Mouse (Mus musculus) kidney, embryonic 16.5 days (tissue): ENCODE data around the gene Cacna1s. TPM values are rescaled to one million over a fixed set of nuclear protein-coding genes. Genes with fewer than 3 reads are reported as not detected.
A peak's percentile ranks its signal among the peaks of the same experiment; 100 is the strongest.

ENCODE experiments used
- ATAC-seq: fragments of 200-750 bp; cut with Nextera tagmentation; 2 replicates; pipeline ENCODE4 v1.8.0; 2017; ENCODE audit warnings: moderate TSS enrichment; ENCODE audit not compliant: low FRiP score, low TSS enrichment
- H3K27ac ChIP-seq: fragments of 300-500 bp; sonication (generic); 2 replicates; pipeline ENCODE4 v1.5.1; 2014; ENCODE audit warnings: low read length
- H3K27me3 ChIP-seq: fragments of 300-500 bp; sonication (generic); 2 replicates; pipeline ENCODE4 v1.6.1; 2014; ENCODE audit warnings: low read length, control low read depth, mixed read lengths; ENCODE audit not compliant: insufficient read depth
- H3K36me3 ChIP-seq: fragments of 300-500 bp; sonication (generic); 2 replicates; pipeline ENCODE4 v1.6.1; 2014; ENCODE audit warnings: low read length, control low read depth, mixed read lengths; ENCODE audit not compliant: insufficient read depth
- H3K4me1 ChIP-seq: fragments of 300-500 bp; sonication (generic); 2 replicates; pipeline ENCODE4 v1.6.1; 2014; ENCODE audit warnings: low read length, control low read depth, mixed read lengths; ENCODE audit not compliant: insufficient read depth
- H3K4me2 ChIP-seq: fragments of 300-500 bp; sonication (generic); replicated peaks from 2 replicates; pipeline ENCODE4 v1.6.1; 2014; ENCODE audit warnings: low read depth, low read length
- H3K4me3 ChIP-seq: fragments of 300-500 bp; sonication (generic); 2 replicates; pipeline ENCODE4 v1.5.1; 2014; ENCODE audit warnings: mild to moderate bottlenecking, low read length
- H3K9ac ChIP-seq: fragments of 300-500 bp; sonication (generic); replicated peaks from 2 replicates; pipeline ENCODE4 v1.6.1; 2014; ENCODE audit warnings: low read length
- H3K9me3 ChIP-seq: fragments of 300-500 bp; sonication (generic); 2 replicates; pipeline ENCODE4 v1.6.1; 2016; ENCODE audit warnings: low read length, control low read depth
- WGBS: fragments of 180-500 bp; shearing (Covaris S2); extraction: QIAGEN DNeasy Blood & Tissue Kit; methylation state at CpG from one replicate; pipeline ENCODE4 v1.1.7; 2014; 5-methylcytosine and 5-hydroxymethylcytosine counted together
- polyA plus RNA-seq: library from polyadenylated mRNA; unstranded; fragments of >200 nt; fragmentation: Nextera tagmentation; extraction: Ambion mirVana; gene quantifications from 2 replicates; pipeline ENCODE4 v1.2.1, GENCODE M21; 2015

Cacna1s gene
- polyA plus RNA-seq, 1 experiment from 2014 or later, result 0.36 TPM

GRCm38 (mm10) chr1:136122030-136122429, 69.5 kb downstream of the Cacna1s start:
- Histone ChIP-seq H3K27me3 (no peaks in the 10 kb centered on the region), H3K4me1 (peaks cover 7% of the 10 kb centered on the region; the same call in 1 of the 2 replicates), H3K36me3 (no peaks in the 10 kb centered on the region), H3K4me3 (no peak overlapping the region), H3K9ac (no peak overlapping the region), H3K4me2 (no peak overlapping the region), H3K9me3 (no peaks in the 10 kb centered on the region), H3K27ac (no peak overlapping the region)
- 86% methylated on average over 8 of the region's 8 CpGs for WGBS
- no peak for ATAC-seq

- WGBS, result 74% methylated on average over 10 of the region's 10 CpGs
- H3K27ac ChIP-seq, result no peak overlapping the region
Measured at GRCm38 (mm10) chr1:136126159-136126765, 73.7 kb downstream of the Cacna1s start.

GRCm38 (mm10) chr1:136126895-136127294, 74.3 kb downstream of the Cacna1s start:
- Histone ChIP-seq H3K4me2 (no peak overlapping the region), H3K9ac (no peak overlapping the region), H3K36me3 (no peaks in the 10 kb centered on the region), H3K27ac (no peak overlapping the region), H3K4me3 (no peak overlapping the region), H3K27me3 (no peaks in the 10 kb centered on the region), H3K4me1 (peaks cover 34% of the 10 kb centered on the region), H3K9me3 (no peaks in the 10 kb centered on the region)
- 65% methylated on average over 10 of the region's 10 CpGs for WGBS
- ATAC-seq, result no peak

More at GRCm38 (mm10) chr1:136126159-136126765, 73.7 kb downstream of the Cacna1s start:
- peaks cover 30% of the 10 kb centered on the region for H3K4me1 ChIP-seq
- no peaks in the 10 kb centered on the region for H3K36me3 ChIP-seq
- H3K9ac ChIP-seq, result no peak overlapping the region
- ATAC-seq, result no peak
- no peak overlapping the region for H3K4me2 ChIP-seq
- no peak overlapping the region for H3K4me3 ChIP-seq
- H3K27me3 ChIP-seq, result no peaks in the 10 kb centered on the region
- no peaks in the 10 kb centered on the region for H3K9me3 ChIP-seq

- H3K4me2 ChIP-seq, result no peak overlapping the region
- H3K4me3 ChIP-seq, result no peak overlapping the region
- H3K4me1 ChIP-seq, result peaks cover 43% of the 10 kb centered on the region
- peak overlapping the region; percentile 74 for H3K27ac ChIP-seq
- no peaks in the 10 kb centered on the region for H3K9me3 ChIP-seq
- WGBS, result 43% methylated on average over 3 of the region's 3 CpGs
- no peaks in the 10 kb centered on the region for H3K27me3 ChIP-seq
- ATAC-seq, result no peak
- H3K9ac ChIP-seq, result no peak overlapping the region
- H3K36me3 ChIP-seq, result no peaks in the 10 kb centered on the region
Measured at GRCm38 (mm10) chr1:136127856-136128255, 75.3 kb downstream of the Cacna1s start.

GRCm38 (mm10) chr1:136128416-136128815, 75.9 kb downstream of the Cacna1s start:
- Histone ChIP-seq H3K4me2 (no peak overlapping the region), H3K4me3 (no peak overlapping the region), H3K9ac (no peak overlapping the region), H3K4me1 (peaks cover 49% of the 10 kb centered on the region), H3K36me3 (no peaks in the 10 kb centered on the region), H3K27ac (peak overlapping the region; percentile 74), H3K27me3 (no peaks in the 10 kb centered on the region), H3K9me3 (no peaks in the 10 kb centered on the region)
- 18% methylated on average over 5 of the region's 5 CpGs for WGBS
- ATAC-seq, result no peak

GRCm38 (mm10) chr1:136128944-136129589, 76.5 kb downstream of the Cacna1s start:
- Histone ChIP-seq H3K27ac (peak overlapping the region; percentile 26; the same call in 1 of the 2 replicates), H3K4me3 (no peak overlapping the region), H3K36me3 (no peaks in the 10 kb centered on the region), H3K9me3 (no peaks in the 10 kb centered on the region), H3K27me3 (no peaks in the 10 kb centered on the region), H3K9ac (no peak overlapping the region), H3K4me1 (peaks cover 55% of the 10 kb centered on the region), H3K4me2 (no peak overlapping the region)
- no peak for ATAC-seq
- WGBS, result 42% methylated on average over 4 of the region's 4 CpGs

GRCm38 (mm10) chr1:136130107-136130506, 77.6 kb downstream of the Cacna1s start:
- ATAC-seq, result no peak
- H3K27me3 ChIP-seq, result no peaks in the 10 kb centered on the region
- no peak overlapping the region for H3K4me3 ChIP-seq
- H3K9me3 ChIP-seq, result no peaks in the 10 kb centered on the region
- no peak overlapping the region for H3K27ac ChIP-seq
- H3K4me2 ChIP-seq, result no peak overlapping the region
- H3K9ac ChIP-seq, result no peak overlapping the region
- 76% methylated on average over 3 of the region's 3 CpGs for WGBS
- H3K36me3 ChIP-seq, result no peaks in the 10 kb centered on the region
- peaks cover 66% of the 10 kb centered on the region for H3K4me1 ChIP-seq

- peak within 1 kb of the TSS; percentile 58 for H3K4me3 ChIP-seq
- peak; percentile 92 for ATAC-seq
- H3K27ac ChIP-seq, result no peak within 1 kb of the TSS
- H3K9ac ChIP-seq, result peak within 1 kb of the TSS; percentile 76
- H3K4me1 ChIP-seq, result peaks cover 72% of the 10 kb centered on the region
- peak within 1 kb of the TSS; percentile 89 for H3K4me2 ChIP-seq
- H3K27me3 ChIP-seq, result no peaks in the 10 kb centered on the region
- WGBS, result 1% methylated on average over 42 of the region's 42 CpGs
- no peaks in the 10 kb centered on the region for H3K9me3 ChIP-seq
- no peaks in the 10 kb centered on the region for H3K36me3 ChIP-seq
Measured at GRCm38 (mm10) chr1:136130951-136131558, 78.5 kb downstream of the Cacna1s start, which contains the start of gene Kif21b. Kif21b (plus strand) TSS chr1:136131389.

GRCm38 (mm10) chr1:136131603-136132291, 79.2 kb downstream of the Cacna1s start:
- no peaks in the 10 kb centered on the region for H3K36me3 ChIP-seq
- H3K27me3 ChIP-seq, result no peaks in the 10 kb centered on the region
- peak overlapping the region; percentile 89 for H3K4me2 ChIP-seq
- peak overlapping the region; percentile 58 for H3K4me3 ChIP-seq
- no peaks in the 10 kb centered on the region for H3K9me3 ChIP-seq
- ATAC-seq, result peak; percentile 6; the same call in 1 of the 2 replicates
- 1% methylated on average over 43 of the region's 43 CpGs for WGBS
- H3K27ac ChIP-seq, result no peak overlapping the region
- peak overlapping the region; percentile 76 for H3K9ac ChIP-seq
- H3K4me1 ChIP-seq, result peaks cover 76% of the 10 kb centered on the region
